Mouse (Mus musculus): ENCODE measurements around the gene Dars.
"Not testable (repeated sequence)": the region's sequence is repeated elsewhere in the genome, so short reads cannot be mapped to it uniquely, and the experiment has no call there.

Dars gene

DNA sequence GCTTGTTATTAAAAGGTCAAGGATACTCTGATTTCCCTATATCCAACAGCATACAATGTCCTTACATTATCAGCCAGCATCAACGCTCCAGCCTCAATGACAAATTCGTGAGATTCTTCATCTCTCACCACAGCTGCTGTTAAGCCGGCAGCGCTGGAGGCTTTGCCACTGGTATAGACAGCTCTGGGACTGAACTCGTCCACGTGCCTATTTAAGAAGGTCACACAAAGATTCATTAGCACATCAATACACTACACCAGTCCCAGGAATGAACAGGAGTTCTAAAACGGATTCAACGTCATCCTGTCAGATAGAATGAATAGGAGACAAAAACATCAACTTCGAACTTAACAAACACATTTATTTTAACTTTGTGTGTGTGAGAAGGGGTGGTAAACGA is 72.9 kb downstream of the Dars start:
- no peak for DNase-seq (ENCODE audit: low read depth, low spot score)

DNA sequence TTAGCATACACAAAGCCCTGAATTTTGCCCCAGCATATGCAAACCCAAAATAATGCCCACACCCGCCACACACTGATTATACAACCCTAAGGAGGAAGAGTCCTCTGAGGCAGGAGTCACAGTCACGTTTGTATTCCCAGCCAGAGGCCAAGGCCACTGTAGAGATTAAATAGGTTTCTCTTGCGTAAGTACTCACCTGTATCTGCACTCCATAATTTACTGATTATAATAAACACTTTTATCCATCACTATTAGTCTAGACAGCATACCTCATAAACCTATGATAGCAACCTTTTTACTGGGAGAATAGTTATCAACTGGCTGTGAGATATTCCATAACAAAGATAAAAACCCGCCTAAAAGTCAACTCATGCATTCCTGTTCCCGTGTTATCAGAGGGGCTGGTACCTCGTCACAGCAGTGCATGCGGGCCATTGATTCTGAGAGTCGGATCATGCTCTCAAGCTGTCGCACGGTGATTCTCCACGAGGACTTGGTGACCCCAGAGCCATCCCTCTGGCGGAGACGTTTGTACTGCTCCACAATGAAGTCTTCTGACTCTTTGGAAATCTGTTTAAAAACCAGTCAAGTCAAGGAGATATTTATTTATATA is 79.4 kb downstream of the Dars start:
- DNase-seq (ENCODE audit: low read depth, low spot score) = no peak

DNA sequence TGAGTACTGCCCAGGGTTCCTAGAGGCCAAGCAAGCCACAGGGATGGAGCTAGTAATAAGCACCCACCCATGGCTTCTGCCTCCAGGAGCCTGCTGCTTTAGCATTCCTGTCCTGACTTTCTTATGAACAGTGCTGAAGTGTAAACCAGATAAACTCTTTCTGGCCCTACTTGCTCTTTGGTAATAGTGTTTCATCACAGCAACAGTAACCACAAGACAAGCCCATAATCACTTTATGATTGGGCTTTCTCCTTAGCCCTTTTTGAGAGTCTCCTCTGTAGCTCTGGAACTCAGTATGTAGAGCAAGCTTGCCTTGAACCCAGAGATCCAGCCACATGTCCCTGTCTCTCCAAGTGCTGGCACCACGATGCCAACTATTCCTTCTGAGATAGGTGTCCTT is 86.9 kb downstream of the Dars start:
- no peak for DNase-seq (ENCODE audit: low read depth, low spot score)

DNA sequence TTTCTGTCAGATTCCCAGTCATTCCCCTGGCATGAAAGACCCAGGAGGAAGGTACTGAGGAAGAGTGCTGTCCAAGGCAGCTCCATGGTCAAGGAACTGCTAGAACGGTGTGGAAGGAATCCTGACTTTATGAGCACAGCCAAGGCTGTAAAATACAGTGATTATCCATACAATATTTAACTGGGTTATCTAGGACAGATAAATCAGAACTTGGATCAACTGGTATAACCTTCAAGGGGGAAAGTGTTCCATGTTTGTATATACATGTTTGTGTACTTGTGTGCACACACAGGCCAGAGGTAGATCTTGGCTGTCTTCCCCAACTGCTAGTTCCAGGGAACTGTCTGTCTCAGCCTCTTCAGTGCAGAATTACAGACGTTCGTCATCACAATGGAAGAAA is 89.0 kb downstream of the Dars start, which contains the start of gene Lct:
TSS of gene Lct (minus strand) at position 101 of the 400 bp plus-strand sequence.
- no peak for DNase-seq (ENCODE audit: low read depth, low spot score)

DNA sequence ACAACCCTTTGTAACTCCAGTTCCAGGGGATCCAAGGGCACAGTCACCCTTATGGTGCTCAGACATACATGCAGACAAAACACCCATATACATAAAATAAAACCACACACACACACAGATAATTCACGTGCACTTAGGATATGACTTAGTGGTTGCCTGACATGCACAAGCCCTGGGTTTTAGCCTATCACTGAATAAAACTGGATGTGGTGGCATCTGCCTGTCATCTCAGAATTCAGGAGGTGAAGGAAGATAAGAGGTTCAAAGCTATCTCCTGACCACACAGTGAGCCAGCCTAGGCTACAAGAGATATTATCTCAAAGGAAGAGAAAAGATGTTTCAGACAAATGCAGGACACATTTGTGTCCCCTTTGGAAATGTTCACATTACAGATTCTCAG is 90.0 kb downstream of the Dars start:
- peak; percentile 26 for DNase-seq (ENCODE audit: low read depth, low spot score)

DNA sequence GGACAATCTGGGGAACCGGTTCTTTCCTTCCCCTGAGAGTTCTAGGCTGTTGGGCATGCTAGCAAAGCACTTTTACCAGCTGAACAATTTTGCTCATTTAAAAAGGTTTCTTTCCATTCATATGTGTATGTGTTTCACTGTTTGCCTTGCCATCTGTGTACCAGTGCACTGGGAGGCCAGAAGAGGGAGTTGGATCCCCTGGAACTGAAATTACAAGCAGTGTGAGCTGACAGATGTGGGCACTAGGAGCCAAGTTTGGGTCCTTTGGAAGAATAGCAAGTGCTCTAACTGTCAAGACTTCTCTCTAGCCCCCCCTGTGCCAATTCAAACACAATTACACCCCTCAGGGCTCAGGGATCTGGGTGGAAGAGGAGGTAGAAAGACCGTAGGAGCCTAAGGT is 92.4 kb downstream of the Dars start:
- no peak for DNase-seq (ENCODE audit: low read depth, low spot score)

DNA sequence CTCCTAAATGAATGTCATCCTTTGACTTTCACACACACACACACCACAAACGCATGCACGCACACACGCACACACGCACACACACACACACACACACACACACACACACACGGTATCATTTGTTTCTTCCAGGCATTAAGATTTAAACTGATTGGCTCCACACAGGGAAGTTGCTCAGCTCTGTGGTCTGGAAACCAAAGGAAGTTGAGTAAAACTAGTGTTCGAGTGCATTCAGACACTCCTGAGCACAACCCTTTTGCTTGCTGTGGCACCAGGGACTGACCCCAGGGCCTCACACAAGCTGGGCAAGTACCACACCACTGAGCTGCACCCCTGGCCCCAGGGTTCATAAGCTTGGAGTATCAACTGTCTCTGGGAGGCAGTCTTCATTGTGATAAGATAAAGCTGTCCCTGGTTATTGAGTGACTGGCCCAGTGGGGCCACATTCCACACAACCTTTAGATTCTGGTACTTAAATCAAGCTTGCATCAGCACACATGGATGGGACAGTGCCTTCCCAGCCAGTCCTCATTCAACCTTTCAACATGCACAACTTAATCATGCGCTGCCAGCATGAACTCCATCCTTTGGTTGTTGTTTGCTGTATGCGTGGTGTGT is 94.0 kb downstream of the Dars start:
- DNase-seq (ENCODE audit: low read depth, low spot score) = no peak

DNA sequence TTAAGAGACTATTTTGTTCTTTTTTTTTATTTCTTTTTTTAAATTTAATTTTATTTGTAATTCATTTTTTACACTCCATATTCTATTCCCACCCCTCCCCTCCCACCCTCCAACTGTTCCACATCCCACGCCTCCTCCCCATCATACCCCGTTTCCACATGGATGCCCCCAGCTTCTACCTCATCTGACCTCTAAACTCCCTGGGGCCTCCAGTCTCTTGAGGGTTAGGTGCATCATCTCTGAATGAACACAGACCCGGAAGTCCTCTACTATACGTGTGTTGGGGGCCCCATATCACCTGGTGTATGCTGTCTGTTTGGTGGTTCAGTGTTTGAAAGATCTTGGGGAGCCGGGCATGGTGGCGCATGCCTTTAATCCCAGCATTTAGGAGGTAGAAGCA is 97.9 kb downstream of the Dars start:
- DNase-seq (ENCODE audit: low read depth, low spot score) = not testable (repeated sequence)

DNA sequence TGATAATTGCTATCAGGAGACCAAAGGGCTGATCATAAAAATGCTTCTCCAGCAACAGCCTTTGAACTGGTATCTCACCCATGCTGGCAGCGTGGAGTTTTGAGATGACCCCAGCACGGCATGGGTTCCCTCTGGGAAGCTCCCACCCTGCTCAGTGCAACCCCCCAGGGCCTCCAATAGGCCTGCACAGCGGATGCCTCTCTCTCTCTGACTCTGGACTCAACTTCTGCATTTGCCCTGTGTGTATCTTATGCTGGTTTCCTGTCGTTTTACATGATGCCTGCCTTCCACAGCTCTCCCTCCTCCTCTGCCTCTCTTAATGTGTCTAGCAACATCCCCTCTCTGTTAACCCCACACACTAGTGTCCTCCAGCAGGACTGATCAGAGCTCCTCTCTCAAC is 102.5 kb downstream of the Dars start:
- DNase-seq (ENCODE audit: low read depth, low spot score) = no peak
